Mouse (Mus musculus): ENCODE data around the gene Rfesd.

DNA sequence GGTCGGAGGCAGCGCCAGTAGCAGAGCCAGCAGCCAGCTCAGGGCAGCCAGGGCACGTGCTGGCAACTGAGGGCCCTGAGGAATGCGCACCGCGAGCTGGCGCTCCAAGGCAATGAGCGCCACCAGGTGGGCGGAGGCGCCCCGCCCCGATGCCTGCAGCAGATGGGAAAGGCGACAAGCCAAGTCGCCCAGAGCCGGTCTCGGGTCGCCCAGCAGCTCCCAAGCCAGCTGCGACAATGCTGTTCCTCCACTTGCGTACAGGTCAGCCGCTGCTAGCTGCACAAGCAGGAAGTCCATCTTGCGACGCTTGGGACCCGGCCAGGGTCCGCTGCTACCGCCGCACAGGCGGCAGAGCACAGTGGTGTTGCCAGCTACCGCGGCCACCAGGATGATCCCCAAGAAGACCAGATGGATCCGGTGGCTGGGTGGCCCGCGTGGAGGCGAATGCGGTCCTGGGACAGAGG lies 37.8 kb upstream of the Rfesd start:
- no peak for TF ChIP-seq GATA1 (IDR thresholded peaks at IDR 0.05; ENCODE audit: borderline replicate concordance, low read length)
- TF ChIP-seq FLI1 (IDR thresholded peaks at IDR 0.05; ENCODE audit: low read length): no peak
